Mouse (Mus musculus) cerebellum, postnatal 36 days (tissue): ENCODE results near the gene Ndufa7.
"Not testable (repeated sequence)": the region's sequence is repeated elsewhere in the genome, so short reads cannot be mapped to it uniquely, and the experiment has no call there.

Experiments used
- DNase-seq, 2 experiments: peaks; one replicate each; pipeline ENCODE4 v3.0.0; 2021 to 2022; ENCODE audit warnings: mixed read lengths in 2 of 2

Gene Ndufa7

GRCm38 (mm10) chr17:33812475-33812874, 11.9 kb upstream of the Ndufa7 start:
- DNase-seq, result no peak

- DNase-seq, result no peak
Measured at GRCm38 (mm10) chr17:33812990-33813389, 11.4 kb upstream of the Ndufa7 start.

GRCm38 (mm10) chr17:33815399-33815798, 9.0 kb upstream of the Ndufa7 start:
- no peak for DNase-seq

- no peak for DNase-seq
Measured at GRCm38 (mm10) chr17:33816612-33817011, 7.8 kb upstream of the Ndufa7 start.

GRCm38 (mm10) chr17:33817184-33817968, 7.0 kb upstream of the Ndufa7 start:
- DNase-seq, result peak; percentile 86 to 94

- DNase-seq, result no peak
Measured at GRCm38 (mm10) chr17:33817969-33818643, 6.3 kb upstream of the Ndufa7 start.

GRCm38 (mm10) chr17:33822436-33822959, 1.9 kb upstream of the Ndufa7 start:
- DNase-seq, result no peak

- not testable (repeated sequence) for DNase-seq
Measured at GRCm38 (mm10) chr17:33823171-33823570, 1.2 kb upstream of the Ndufa7 start.

GRCm38 (mm10) chr17:33824997-33825330, 592 bp downstream of the Ndufa7 start:
- DNase-seq, result not testable (repeated sequence)

- no peak for DNase-seq
Measured at GRCm38 (mm10) chr17:33825462-33825861, 1.1 kb downstream of the Ndufa7 start.

- DNase-seq, result peak; percentile 66 to 81
Measured at GRCm38 (mm10) chr17:33826850-33827249, 2.5 kb downstream of the Ndufa7 start.

GRCm38 (mm10) chr17:33828892-33829291, 4.5 kb downstream of the Ndufa7 start:
- DNase-seq, result peak; percentile 54 to 71

GRCm38 (mm10) chr17:33829561-33829960, 5.2 kb downstream of the Ndufa7 start:
- no peak for DNase-seq

- DNase-seq, result peak; percentile 91 to 93
Measured at GRCm38 (mm10) chr17:33842966-33843795, 18.8 kb downstream of the Ndufa7 start, which contains the start of gene Cd320. Gene Cd320 (plus strand): TSS chr17:33843091.

GRCm38 (mm10) chr17:33844196-33844595, 19.8 kb downstream of the Ndufa7 start:
- no peak for DNase-seq

- no peak for DNase-seq
Measured at GRCm38 (mm10) chr17:33848139-33848538, 23.8 kb downstream of the Ndufa7 start.

- no peak for DNase-seq
Measured at GRCm38 (mm10) chr17:33851331-33851730, 27.0 kb downstream of the Ndufa7 start.

GRCm38 (mm10) chr17:33857816-33858215, 33.4 kb downstream of the Ndufa7 start:
- DNase-seq, result no peak

- DNase-seq, result peak; percentile 14 to 21
Measured at GRCm38 (mm10) chr17:33865330-33866030, 41.1 kb downstream of the Ndufa7 start.

- not testable (repeated sequence) for DNase-seq
Measured at GRCm38 (mm10) chr17:33873537-33873936, 49.2 kb downstream of the Ndufa7 start, which contains the start of gene Gm7029. Gene Gm7029 (plus strand): TSS chr17:33873837.

GRCm38 (mm10) chr17:33874411-33874810, 50.0 kb downstream of the Ndufa7 start:
- DNase-seq, result peak; percentile 16 to 24

GRCm38 (mm10) chr17:33875797-33876196, 51.4 kb downstream of the Ndufa7 start:
- not testable (repeated sequence) for DNase-seq
